In the genomic region with DNA sequence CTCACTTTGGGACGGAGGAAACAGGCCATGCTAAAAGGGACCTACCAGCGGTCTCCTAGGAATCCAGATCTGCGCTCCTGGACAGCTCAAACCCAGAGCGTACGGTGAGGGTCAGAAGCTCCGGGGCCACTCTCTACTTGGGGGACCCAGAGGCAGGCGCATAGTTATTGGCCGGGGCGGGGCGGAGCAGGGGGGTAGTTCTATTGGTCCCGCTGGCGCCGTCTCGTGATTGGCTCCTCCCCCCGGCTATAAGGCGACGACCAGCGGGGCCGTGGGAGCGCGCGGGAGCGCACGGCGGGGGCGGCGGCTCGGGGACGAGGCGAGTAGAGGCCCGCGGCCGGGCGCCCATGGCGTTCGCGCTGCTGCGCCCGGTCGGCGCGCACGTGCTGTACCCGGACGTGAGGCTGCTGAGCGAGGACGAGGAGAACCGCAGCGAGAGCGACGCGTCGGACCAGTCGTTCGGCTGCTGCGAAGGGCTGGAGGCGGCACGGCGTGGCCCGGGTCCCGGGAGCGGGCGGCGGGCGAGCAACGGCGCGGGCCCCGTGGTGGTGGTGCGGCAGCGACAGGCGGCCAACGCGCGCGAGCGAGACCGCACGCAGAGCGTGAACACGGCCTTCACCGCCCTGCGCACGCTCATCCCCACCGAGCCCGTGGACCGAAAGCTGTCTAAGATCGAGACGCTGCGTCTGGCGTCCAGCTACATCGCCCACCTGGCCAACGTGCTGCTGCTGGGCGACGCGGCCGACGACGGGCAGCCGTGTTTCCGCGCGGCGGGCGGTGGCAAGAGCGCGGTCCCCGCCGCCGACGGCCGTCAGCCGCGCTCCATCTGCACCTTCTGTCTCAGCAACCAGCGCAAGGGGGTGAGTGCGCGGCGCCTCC, we compare ENCODE assay signal across 7 mouse cellular contexts. TPM values are rescaled to one million over a fixed set of nuclear protein-coding genes. Genes with fewer than 3 reads are reported as not detected.
DNase-seq lines count a peak whose midpoint lies in the region; ATAC-seq and TF ChIP-seq lines count a peak whose summit lies in the region.

A gene (plus strand): TSS at position 283 of the 879 bp plus-strand sequence.

- peaks cover 4% of the 10 kb centered on the region; the same call in 1 of the 2 replicates for H3K4me1 ChIP-seq in G1E (ENCODE audit: insufficient read depth, low read depth, low read length)
- H3K4me1 ChIP-seq in hindbrain, embryonic 11.5 days (replicated peaks; ENCODE audit: control insufficient read depth, insufficient read depth, low read length), result peaks cover 7% of the 10 kb centered on the region
- H3K4me1 ChIP-seq in limb, embryonic 14.5 days (ENCODE audit: control insufficient read depth, insufficient read depth, low read length), result peaks cover 12% of the 10 kb centered on the region
- peaks cover 26% of the 10 kb centered on the region for H3K4me1 ChIP-seq in midbrain, embryonic 15.5 days

- peak within 1 kb of the TSS; percentile 15; the same call in 1 of the 2 replicates for H3K4me3 ChIP-seq in G1E (ENCODE audit: low read depth, low read length)
- peak within 1 kb of the TSS; percentile 47 for H3K4me3 ChIP-seq in hindbrain, embryonic 11.5 days (ENCODE audit: low read depth, low read length)
- peak within 1 kb of the TSS; percentile 51 for H3K4me3 ChIP-seq in limb, embryonic 14.5 days (replicated peaks; ENCODE audit: low read length)
- H3K4me3 ChIP-seq in midbrain, embryonic 15.5 days, result peak within 1 kb of the TSS; percentile 44

- no peak for DNase-seq in G1E (ENCODE audit: low spot score)
- peak; percentile 82 to 83 for DNase-seq in adrenal gland, postnatal 36 days
- DNase-seq in gastrocnemius, adult 18-20 months (ENCODE audit: low spot score), result peak; percentile 69
- DNase-seq in hindbrain, embryonic 11.5 days (ENCODE audit: low spot score), result peak; percentile 78
- DNase-seq in limb, embryonic 14.5 days (ENCODE audit: low spot score), result peak; percentile 64

- H3K27ac ChIP-seq in hindbrain, embryonic 11.5 days (ENCODE audit: low read depth, low read length), result 0 out of 2 replicates have a peak within 1 kb of the TSS, but pooled peaks have one; percentile 51
- no peak within 1 kb of the TSS for H3K27ac ChIP-seq in limb, embryonic 14.5 days (replicated peaks; ENCODE audit: low read depth, low read length)
- no peak within 1 kb of the TSS for H3K27ac ChIP-seq in midbrain, embryonic 15.5 days

- H3K4me2 ChIP-seq in hindbrain, embryonic 11.5 days (replicated peaks; ENCODE audit: low read depth, low read length), result peak within 1 kb of the TSS; percentile 90
- H3K4me2 ChIP-seq in limb, embryonic 14.5 days (replicated peaks; ENCODE audit: low read depth, low read length, severe bottlenecking), result peak within 1 kb of the TSS; percentile 93
- peak within 1 kb of the TSS; percentile 68 for H3K4me2 ChIP-seq in midbrain, embryonic 15.5 days

- peaks cover 21% of the 10 kb centered on the region for H3K27me3 ChIP-seq in G1E (ENCODE audit: insufficient read depth, low read length)
- H3K27me3 ChIP-seq in hindbrain, embryonic 11.5 days (ENCODE audit: control insufficient read depth, insufficient read depth, low read length), result peaks cover 20% of the 10 kb centered on the region
- peaks cover 31% of the 10 kb centered on the region for H3K27me3 ChIP-seq in limb, embryonic 14.5 days (ENCODE audit: control insufficient read depth, insufficient read depth, low read length)
- peaks cover 47% of the 10 kb centered on the region for H3K27me3 ChIP-seq in midbrain, embryonic 15.5 days (replicated peaks)

- under 1% methylated on average over 114 of the region's 118 CpGs for WGBS in hindbrain, embryonic 11.5 days
- whole genome bisulfite sequencing in limb, embryonic 14.5 days, result under 1% methylated on average over 83 of the region's 118 CpGs
- under 1% methylated on average over 115 of the region's 118 CpGs for WGBS in midbrain, embryonic 15.5 days

- peak within 1 kb of the TSS; percentile 61 for H3K9ac ChIP-seq in hindbrain, embryonic 11.5 days (ENCODE audit: low read depth, low read length)
- H3K9ac ChIP-seq in limb, embryonic 14.5 days (ENCODE audit: low read depth, low read length, severe bottlenecking), result peak within 1 kb of the TSS; percentile 50
- H3K9ac ChIP-seq in midbrain, embryonic 15.5 days, result peak within 1 kb of the TSS; percentile 26; the same call in 1 of the 2 replicates

- TF ChIP-seq CTCF in G1E (IDR thresholded peaks at IDR 0.05; ENCODE audit: low read depth, low read length), result no peak

- no peaks in the 10 kb centered on the region for H3K36me3 ChIP-seq in G1E (replicated peaks)
- H3K36me3 ChIP-seq in hindbrain, embryonic 11.5 days (ENCODE audit: control insufficient read depth, insufficient read depth, low read length), result no peaks in the 10 kb centered on the region
- no peaks in the 10 kb centered on the region for H3K36me3 ChIP-seq in limb, embryonic 14.5 days (ENCODE audit: control insufficient read depth, insufficient read depth, low read length)
- H3K36me3 ChIP-seq in midbrain, embryonic 15.5 days (replicated peaks), result no peaks in the 10 kb centered on the region

- ATAC-seq in G1E (ENCODE audit: extremely low read depth, insufficient number of reproducible peaks, low FRiP score, poor library complexity, severe bottlenecking), result no peak
- peak; percentile 84 for ATAC-seq in hindbrain, embryonic 11.5 days (ENCODE audit: low FRiP score)
- peak; percentile 83 for ATAC-seq in limb, embryonic 14.5 days (ENCODE audit: low FRiP score, low read depth)
- peak; percentile 65 for ATAC-seq in midbrain, embryonic 15.5 days (replicated peaks)
- no peak for ATAC-seq in monocyte, adult 5-6 weeks (replicated peaks; ENCODE audit: insufficient number of reproducible peaks, low FRiP score, low TSS enrichment, poor library complexity, severe bottlenecking)

- peaks cover 5% of the 10 kb centered on the region; the same call in 1 of the 2 replicates for H3K9me3 ChIP-seq in G1E (replicated peaks)
- no peaks in the 10 kb centered on the region for H3K9me3 ChIP-seq in hindbrain, embryonic 11.5 days (ENCODE audit: control insufficient read depth, low read length)
- no peaks in the 10 kb centered on the region for H3K9me3 ChIP-seq in limb, embryonic 14.5 days (ENCODE audit: control insufficient read depth, low read length)
- H3K9me3 ChIP-seq in midbrain, embryonic 15.5 days, result no peaks in the 10 kb centered on the region

- no peak for TF ChIP-seq POLR2A in limb, embryonic 14.5 days (IDR thresholded peaks at IDR 0.05; ENCODE audit: borderline replicate concordance, extremely low read depth, insufficient read depth, insufficient read length)

RNA-seq across cellular contexts. Expression of the gene that starts here (rescaled TPM):
- total RNA-seq in G1E (2014; fragmentation: Nextera tagmentation), result not detected in 2 replicates
- not detected in 2 replicates for total RNA-seq in G1E (2017)
- polyA plus RNA-seq in G1E (2012), result not detected in 2 replicates
- 1 to 10 TPM; 4.4 to 4.7 TPM for total RNA-seq in adrenal gland, postnatal 36 days (2021)
- total RNA-seq in gastrocnemius, adult 18-20 months (2021), result 10 to 100 TPM in 1 of 2 experiments, 1 to 10 TPM in 1; 5.5 to 13.9 TPM
- 10.7 and 13.1 TPM in 2 replicates for polyA plus RNA-seq in hindbrain, embryonic 11.5 days (2014; fragmentation: Nextera tagmentation; extraction: Ambion mirVana)
- 9.4 and 12.2 TPM in 2 replicates for polyA plus RNA-seq in limb, embryonic 14.5 days (2012; rRNA removed)
- 11.0 and 11.8 TPM in 2 replicates for polyA plus RNA-seq in limb, embryonic 14.5 days (2014; fragmentation: Nextera tagmentation; extraction: Ambion mirVana)
- polyA plus RNA-seq in midbrain, embryonic 15.5 days (2015; fragmentation: Nextera tagmentation; extraction: Ambion mirVana), result 1.1 TPM in 2 replicates
- not detected in 3 replicates for total RNA-seq in monocyte, adult 5-6 weeks (2017)

Comparison
In these comparisons a context has a peak if more than half of its experiments do, and no peak if none do; other contexts are left out.
1. ATAC-seq: peak in hindbrain, embryonic 11.5 days (single experiment), limb, embryonic 14.5 days (single experiment) and midbrain, embryonic 15.5 days (single experiment); none in G1E (single experiment) and monocyte, adult 5-6 weeks (single experiment).
2. Peak in every context shown above with its lines, with median percentiles within 50 percentile points of each other: H3K4me3 ChIP-seq, H3K4me2 ChIP-seq and H3K9ac ChIP-seq.